Mouse (Mus musculus): ENCODE measurements at regions not wholly inside any gene's neighbourhood (a gene's known extent, or its start where the extent isn't known, plus 50 kb on each side); places are given as distances from the start of the nearest gene placed in this dataset.

DNA sequence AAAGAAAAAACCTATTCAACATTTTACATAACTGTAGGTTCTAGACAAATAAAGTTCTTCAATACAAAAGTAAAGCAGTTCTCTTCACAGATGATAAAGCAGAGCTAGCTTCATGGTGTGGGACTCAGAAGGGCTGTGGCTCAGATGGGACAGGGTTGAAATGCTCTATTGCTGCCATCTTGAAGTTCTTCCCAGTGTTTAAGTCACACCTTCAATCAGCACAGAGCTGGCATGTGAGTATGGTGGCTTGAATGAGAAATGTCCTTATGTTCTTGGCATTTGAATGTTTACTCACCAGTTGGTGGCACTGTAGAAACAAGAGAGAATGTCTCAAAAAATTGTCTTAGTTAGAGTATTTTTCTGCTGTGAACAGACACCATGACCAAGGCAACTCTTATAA lies 330.9 kb upstream of the 1700056E22Rik start:
- Histone ChIP-seq H3K36me3 (ENCODE audit: control insufficient read depth, insufficient read depth) (no peaks in the 10 kb centered on the region), H3K4me3 (ENCODE audit: insufficient read depth, poor library complexity, severe bottlenecking) (no peak overlapping the region), H3K79me3 (ENCODE audit: low read depth) (no peaks in the 10 kb centered on the region), H3ac (ENCODE audit: control insufficient read depth, insufficient read length, low read depth) (no peak overlapping the region), H3K79me2 (ENCODE audit: control insufficient read depth, insufficient read depth) (no peaks in the 10 kb centered on the region), H3K27me3 (ENCODE audit: control insufficient read depth, insufficient read depth, insufficient read length) (no peaks in the 10 kb centered on the region)
- TF ChIP-seq USF1 (IDR thresholded peaks at IDR 0.05; ENCODE audit: low read depth) (no peak), MYOD1 (IDR thresholded peaks at IDR 0.05; ENCODE audit: control insufficient read depth, insufficient read length, low read depth) (no peak), FOSL1 (IDR thresholded peaks at IDR 0.05; ENCODE audit: insufficient read depth, low read length, poor library complexity, severe bottlenecking) (no peak), CEBPB (IDR thresholded peaks at IDR 0.05; ENCODE audit: low read depth) (no peak), CTCF (IDR thresholded peaks at IDR 0.05; ENCODE audit: control insufficient read depth, insufficient read depth, insufficient read length) (no peak), MYOG (IDR thresholded peaks at IDR 0.05; ENCODE audit: control insufficient read depth, extremely low read depth, insufficient read length) (no peak), MAX (IDR thresholded peaks at IDR 0.05) (no peak)

DNA sequence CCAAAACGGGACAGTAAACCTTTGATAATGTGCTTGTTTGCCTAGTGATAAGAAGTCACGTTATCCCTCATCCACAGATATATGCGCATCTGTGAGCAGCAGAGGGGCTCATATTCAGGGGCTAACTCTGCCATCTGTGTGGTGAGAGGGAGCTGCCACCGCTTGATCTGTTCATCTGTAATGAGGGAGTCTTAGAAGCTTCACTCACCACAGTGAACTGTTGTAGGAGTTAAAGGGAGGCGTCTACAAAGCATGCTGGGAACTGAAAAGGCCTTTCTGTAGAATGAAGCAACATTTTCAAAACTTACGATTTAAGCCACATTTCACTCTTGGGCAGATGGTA lies 324.1 kb upstream of the 1700056E22Rik start:
- no peak for TF ChIP-seq MYOG (IDR thresholded peaks at IDR 0.05; ENCODE audit: control insufficient read depth, extremely low read depth, insufficient read length)
- no peak for TF ChIP-seq CEBPB (IDR thresholded peaks at IDR 0.05; ENCODE audit: low read depth)
- TF ChIP-seq CTCF (IDR thresholded peaks at IDR 0.05; ENCODE audit: control insufficient read depth, insufficient read depth, insufficient read length): no peak
- no peak for TF ChIP-seq MYOD1 (IDR thresholded peaks at IDR 0.05; ENCODE audit: control insufficient read depth, insufficient read length, low read depth)
- Histone ChIP-seq H3K4me3 (ENCODE audit: insufficient read depth, poor library complexity, severe bottlenecking) (no peak overlapping the region), H3K79me2 (ENCODE audit: control insufficient read depth, insufficient read depth) (no peaks in the 10 kb centered on the region), H3K79me3 (ENCODE audit: low read depth) (no peaks in the 10 kb centered on the region), H3ac (ENCODE audit: control insufficient read depth, insufficient read length, low read depth) (no peak overlapping the region), H3K27me3 (ENCODE audit: control insufficient read depth, insufficient read depth, insufficient read length) (no peaks in the 10 kb centered on the region), H3K36me3 (ENCODE audit: control insufficient read depth, insufficient read depth) (no peaks in the 10 kb centered on the region)

DNA sequence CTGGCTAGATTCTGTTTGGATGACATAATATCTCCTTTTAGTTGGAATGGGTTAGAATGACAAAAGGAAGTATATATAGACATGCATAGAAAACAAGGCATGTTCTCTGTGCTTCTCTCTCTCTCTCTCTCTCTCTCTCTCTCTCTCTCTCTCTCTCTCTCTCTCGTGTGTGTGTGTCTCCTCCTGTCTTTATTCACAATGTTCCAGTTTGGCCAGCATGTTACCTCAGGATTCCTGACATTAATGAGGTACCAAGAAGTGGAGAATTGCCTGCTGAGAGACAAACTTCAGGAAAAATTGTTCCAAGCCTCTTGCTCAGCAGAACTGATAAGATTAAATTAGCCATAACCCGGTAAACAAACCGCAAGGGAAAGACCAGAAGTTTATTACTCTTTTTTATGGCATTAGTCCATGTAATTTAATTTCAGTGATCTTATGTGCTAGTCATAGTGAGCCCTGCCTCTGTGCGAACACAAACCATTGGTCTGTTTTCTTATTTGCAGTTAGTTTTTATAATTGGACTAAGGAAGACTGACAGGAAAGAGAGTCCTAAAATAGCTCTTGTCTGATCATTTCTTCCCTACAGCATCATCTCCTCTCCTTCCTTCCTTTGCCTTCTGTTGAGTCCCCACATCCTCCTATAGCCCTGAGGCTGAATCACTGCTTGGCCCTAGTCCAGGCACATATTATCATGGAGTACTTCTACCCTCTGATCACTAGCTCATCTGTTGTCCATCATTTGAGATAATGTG lies 323.5 kb upstream of the 1700056E22Rik start:
- no peak for TF ChIP-seq MYOD1 (IDR thresholded peaks at IDR 0.05; ENCODE audit: control insufficient read depth, insufficient read length, low read depth)
- Histone ChIP-seq H3K79me3 (ENCODE audit: low read depth) (no peaks in the 10 kb centered on the region), H3K36me3 (ENCODE audit: control insufficient read depth, insufficient read depth) (no peaks in the 10 kb centered on the region), H3K4me3 (ENCODE audit: insufficient read depth, poor library complexity, severe bottlenecking) (no peak overlapping the region), H3ac (ENCODE audit: control insufficient read depth, insufficient read length, low read depth) (no peak overlapping the region), H3K27me3 (ENCODE audit: control insufficient read depth, insufficient read depth, insufficient read length) (no peaks in the 10 kb centered on the region), H3K79me2 (ENCODE audit: control insufficient read depth, insufficient read depth) (no peaks in the 10 kb centered on the region)

DNA sequence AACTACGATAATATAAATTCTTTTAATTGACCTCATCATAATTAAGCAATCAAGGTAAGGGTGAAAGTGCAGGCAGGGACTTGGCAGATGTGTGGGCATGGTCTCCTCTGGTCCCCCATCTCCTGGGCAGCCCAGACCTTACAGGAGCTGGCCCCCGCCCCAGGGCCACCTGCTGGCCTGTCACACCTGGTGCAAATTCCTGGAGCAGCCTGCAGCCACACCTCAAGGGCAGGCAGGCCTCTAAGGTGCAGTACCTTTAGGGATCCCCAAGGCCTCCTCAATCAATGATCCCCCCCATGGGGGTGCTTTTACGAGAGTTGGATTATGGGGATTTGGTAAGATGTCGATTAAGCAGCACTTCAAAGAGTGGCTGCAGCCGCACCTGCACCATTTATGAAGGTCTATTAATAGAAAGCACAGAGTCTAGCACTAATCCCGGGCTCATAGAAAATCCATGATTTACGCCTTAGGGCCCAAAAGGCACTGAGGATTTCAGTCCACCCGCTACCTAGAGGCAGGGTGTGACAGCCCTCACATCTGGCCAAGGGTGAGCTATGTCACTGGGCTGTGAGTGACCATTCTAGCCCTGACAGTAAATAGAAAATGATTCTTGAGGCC lies 319.8 kb upstream of the 1700056E22Rik start:
- H3K27me3 ChIP-seq (ENCODE audit: control insufficient read depth, insufficient read depth, insufficient read length): no peaks in the 10 kb centered on the region

DNA sequence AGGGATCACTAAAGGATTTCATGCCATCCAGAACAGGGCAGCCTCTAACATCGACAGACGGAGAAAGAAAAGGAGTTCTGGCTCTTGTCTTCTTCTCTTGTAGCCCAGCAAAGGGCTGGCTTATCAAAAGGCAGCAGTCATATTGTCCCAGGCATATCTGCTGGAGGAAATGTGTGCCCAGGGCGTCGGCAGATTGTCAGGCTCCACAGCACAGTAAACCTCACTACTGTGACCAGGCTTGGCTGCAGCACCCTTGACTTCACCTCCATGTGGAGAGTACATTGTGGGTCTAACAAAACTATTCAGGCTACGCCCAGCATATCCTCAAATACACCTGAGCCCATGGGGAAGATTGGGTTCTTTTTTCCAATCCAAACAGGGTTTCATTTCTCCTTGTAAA lies 317.7 kb upstream of the 1700056E22Rik start:
- H3ac ChIP-seq (ENCODE audit: control insufficient read depth, insufficient read length, low read depth): no peak overlapping the region
- H3K36me3 ChIP-seq (ENCODE audit: control insufficient read depth, insufficient read depth): no peaks in the 10 kb centered on the region
- no peaks in the 10 kb centered on the region for H3K27me3 ChIP-seq (ENCODE audit: control insufficient read depth, insufficient read depth, insufficient read length)
- no peak overlapping the region for H3K4me3 ChIP-seq (ENCODE audit: insufficient read depth, poor library complexity, severe bottlenecking)
- TF ChIP-seq USF1 (IDR thresholded peaks at IDR 0.05; ENCODE audit: low read depth): no peak
- no peak for TF ChIP-seq CTCF (IDR thresholded peaks at IDR 0.05; ENCODE audit: control insufficient read depth, insufficient read depth, insufficient read length)
- H3K79me3 ChIP-seq (ENCODE audit: low read depth): no peaks in the 10 kb centered on the region
- no peaks in the 10 kb centered on the region for H3K79me2 ChIP-seq (ENCODE audit: control insufficient read depth, insufficient read depth)

More for the DNA sequence above, 319.8 kb upstream of the 1700056E22Rik start:
- Histone ChIP-seq H3K79me2 (ENCODE audit: control insufficient read depth, insufficient read depth) (no peaks in the 10 kb centered on the region), H3ac (ENCODE audit: control insufficient read depth, insufficient read length, low read depth) (no peak overlapping the region), H3K36me3 (ENCODE audit: control insufficient read depth, insufficient read depth) (no peaks in the 10 kb centered on the region), H3K79me3 (ENCODE audit: low read depth) (no peaks in the 10 kb centered on the region), H3K4me3 (ENCODE audit: insufficient read depth, poor library complexity, severe bottlenecking) (no peak overlapping the region)
- TF ChIP-seq MYOD1 (IDR thresholded peaks at IDR 0.05; ENCODE audit: control insufficient read depth, insufficient read length, low read depth): no peak
- no peak for TF ChIP-seq CEBPB (IDR thresholded peaks at IDR 0.05; ENCODE audit: low read depth)
- TF ChIP-seq CTCF (IDR thresholded peaks at IDR 0.05; ENCODE audit: control insufficient read depth, insufficient read depth, insufficient read length): no peak
- TF ChIP-seq FOSL1 (IDR thresholded peaks at IDR 0.05; ENCODE audit: insufficient read depth, low read length, poor library complexity, severe bottlenecking): no peak
- TF ChIP-seq MAX (IDR thresholded peaks at IDR 0.05): no peak
- TF ChIP-seq USF1 (IDR thresholded peaks at IDR 0.05; ENCODE audit: low read depth): no peak
- no peak for TF ChIP-seq MYOG (IDR thresholded peaks at IDR 0.05; ENCODE audit: control insufficient read depth, extremely low read depth, insufficient read length)

DNA sequence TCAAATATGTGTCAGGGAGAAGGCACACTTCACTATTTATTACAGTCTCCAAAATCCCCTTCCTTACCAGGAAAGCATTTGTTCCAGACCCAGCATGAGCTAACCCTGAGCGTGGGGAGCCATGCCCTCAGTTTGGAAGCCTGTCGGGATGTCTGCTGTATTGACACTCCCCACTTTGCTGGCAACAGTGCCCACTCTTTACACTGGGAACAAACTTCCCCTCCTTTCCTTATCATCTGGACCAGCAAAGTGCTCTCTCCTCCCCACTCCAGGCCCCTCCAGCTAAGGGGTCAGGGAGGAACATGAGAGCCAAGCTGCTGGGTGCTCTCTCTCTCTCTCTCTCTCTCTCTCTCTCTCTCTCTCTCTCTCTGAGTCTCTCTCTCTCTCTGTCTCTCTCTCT lies 310.7 kb upstream of the 1700056E22Rik start:
- Histone ChIP-seq H3ac (ENCODE audit: control insufficient read depth, insufficient read length, low read depth) (no peak overlapping the region), H3K79me3 (ENCODE audit: low read depth) (no peaks in the 10 kb centered on the region), H3K36me3 (ENCODE audit: control insufficient read depth, insufficient read depth) (no peaks in the 10 kb centered on the region), H3K27me3 (ENCODE audit: control insufficient read depth, insufficient read depth, insufficient read length) (no peaks in the 10 kb centered on the region), H3K79me2 (ENCODE audit: control insufficient read depth, insufficient read depth) (no peaks in the 10 kb centered on the region), H3K4me3 (ENCODE audit: insufficient read depth, poor library complexity, severe bottlenecking) (no peak overlapping the region)
- TF ChIP-seq MYOG (IDR thresholded peaks at IDR 0.05; ENCODE audit: control insufficient read depth, extremely low read depth, insufficient read length): no peak
- no peak for TF ChIP-seq USF1 (IDR thresholded peaks at IDR 0.05; ENCODE audit: low read depth)
- no peak for TF ChIP-seq MYOD1 (IDR thresholded peaks at IDR 0.05; ENCODE audit: control insufficient read depth, insufficient read length, low read depth)
- no peak for TF ChIP-seq FOSL1 (IDR thresholded peaks at IDR 0.05; ENCODE audit: insufficient read depth, low read length, poor library complexity, severe bottlenecking)
- no peak for TF ChIP-seq CEBPB (IDR thresholded peaks at IDR 0.05; ENCODE audit: low read depth)
- no peak for TF ChIP-seq CTCF (IDR thresholded peaks at IDR 0.05; ENCODE audit: control insufficient read depth, insufficient read depth, insufficient read length)
- TF ChIP-seq MAX (IDR thresholded peaks at IDR 0.05): no peak

Data from C2C12 (cell line).